Mouse (Mus musculus) intestine, embryonic 15.5 days (tissue): ENCODE measurements around the gene Zfp281. TPM values are rescaled to one million over a fixed set of nuclear protein-coding genes. Genes with fewer than 3 reads are reported as not detected.
A peak's percentile ranks its signal among the peaks of the same experiment; 100 is the strongest.

Source experiments
- ATAC-seq: fragments of 200-750 bp; cut with Nextera tagmentation; 2 replicates; pipeline ENCODE4 v1.8.0; 2017; ENCODE audit warnings: moderate TSS enrichment, moderate library complexity
- H3K27ac ChIP-seq: fragments of 300-500 bp; sonication (generic); 2 replicates; pipeline ENCODE4 v1.5.1; 2015; ENCODE audit warnings: mild to moderate bottlenecking, inconsistent platforms
- H3K27me3 ChIP-seq: fragments of 300-500 bp; sonication (generic); replicated peaks from 2 replicates; pipeline ENCODE4 v1.6.1; 2015; ENCODE audit warnings: inconsistent platforms
- H3K36me3 ChIP-seq: fragments of 300-500 bp; sonication (generic); 2 replicates; pipeline ENCODE4 v1.6.1; 2015; ENCODE audit warnings: inconsistent platforms
- H3K4me1 ChIP-seq: fragments of 300-500 bp; sonication (generic); replicated peaks from 2 replicates; pipeline ENCODE4 v1.6.1; 2015; ENCODE audit warnings: inconsistent platforms
- H3K4me2 ChIP-seq: fragments of 300-500 bp; sonication (generic); replicated peaks from 2 replicates; pipeline ENCODE4 v1.6.1; 2015; ENCODE audit warnings: mild to moderate bottlenecking, inconsistent platforms
- H3K4me3 ChIP-seq: fragments of 300-500 bp; sonication (generic); replicated peaks from 2 replicates; pipeline ENCODE4 v1.5.1; 2015; ENCODE audit warnings: inconsistent platforms
- H3K9ac ChIP-seq: fragments of 300-500 bp; sonication (generic); 2 replicates; pipeline ENCODE4 v1.6.1; 2015; ENCODE audit warnings: inconsistent platforms
- H3K9me3 ChIP-seq: fragments of 300-500 bp; sonication (generic); 2 replicates; pipeline ENCODE4 v1.6.1; 2016; ENCODE audit warnings: inconsistent platforms
- WGBS: fragments of 180-500 bp; shearing (Covaris S2); methylation state at CpG from one replicate; pipeline ENCODE4 v1.1.7; 2015; 5-methylcytosine and 5-hydroxymethylcytosine counted together
- polyA plus RNA-seq: library from polyadenylated mRNA; unstranded; fragments of >200 nt; fragmentation: Nextera tagmentation; extraction: Ambion mirVana; gene quantifications from 2 replicates; pipeline ENCODE4 v1.2.1, GENCODE M21; 2015

The Zfp281 gene
- polyA plus RNA-seq, 1 experiment from 2014 or later, result 16.5 TPM

GRCm38 (mm10) chr1:136666513-136666912 lies 41.8 kb downstream of the Zfp281 start:
- Histone ChIP-seq H3K9me3 (no peaks in the 10 kb centered on the region), H3K27me3 (no peaks in the 10 kb centered on the region), H3K4me2 (no peak overlapping the region), H3K36me3 (no peaks in the 10 kb centered on the region), H3K27ac (no peak overlapping the region), H3K9ac (no peak overlapping the region), H3K4me3 (no peak overlapping the region), H3K4me1 (peaks cover 10% of the 10 kb centered on the region)
- 62% methylated on average over 2 of the region's 2 CpGs for WGBS
- ATAC-seq, result no peak

- Histone ChIP-seq H3K27me3 (no peaks in the 10 kb centered on the region), H3K4me2 (no peak overlapping the region), H3K9ac (no peak overlapping the region), H3K9me3 (no peaks in the 10 kb centered on the region), H3K4me1 (peaks cover 5% of the 10 kb centered on the region), H3K36me3 (no peaks in the 10 kb centered on the region), H3K4me3 (no peak overlapping the region), H3K27ac (no peak overlapping the region)
- WGBS, result 57% methylated on average over 7 of the region's 7 CpGs
- ATAC-seq, result no peak
Observed at GRCm38 (mm10) chr1:136669926-136670325, 45.2 kb downstream of the Zfp281 start.

GRCm38 (mm10) chr1:136670421-136670820 lies 45.7 kb downstream of the Zfp281 start:
- WGBS, result 46% methylated on average over 16 of the region's 16 CpGs
- no peak for ATAC-seq

GRCm38 (mm10) chr1:136671767-136672434 lies 47.2 kb downstream of the Zfp281 start:
- H3K9ac ChIP-seq, result no peak overlapping the region
- no peak for ATAC-seq
- H3K4me1 ChIP-seq, result peaks cover 3% of the 10 kb centered on the region
- no peaks in the 10 kb centered on the region for H3K9me3 ChIP-seq
- H3K27me3 ChIP-seq, result no peaks in the 10 kb centered on the region
- H3K4me3 ChIP-seq, result no peak overlapping the region
- no peaks in the 10 kb centered on the region for H3K36me3 ChIP-seq
- 83% methylated on average over 12 of the region's 12 CpGs for WGBS
- no peak overlapping the region for H3K27ac ChIP-seq
- H3K4me2 ChIP-seq, result no peak overlapping the region

More at GRCm38 (mm10) chr1:136670421-136670820, 45.7 kb downstream of the Zfp281 start:
- H3K9me3 ChIP-seq, result no peaks in the 10 kb centered on the region
- no peak overlapping the region for H3K9ac ChIP-seq
- H3K27ac ChIP-seq, result no peak overlapping the region
- no peaks in the 10 kb centered on the region for H3K36me3 ChIP-seq
- H3K4me1 ChIP-seq, result peaks cover 5% of the 10 kb centered on the region
- H3K27me3 ChIP-seq, result no peaks in the 10 kb centered on the region
- no peak overlapping the region for H3K4me3 ChIP-seq
- H3K4me2 ChIP-seq, result peak overlapping the region; percentile 31; the same call in 1 of the 2 replicates

GRCm38 (mm10) chr1:136672564-136672963 lies 47.9 kb downstream of the Zfp281 start:
- no peak overlapping the region for H3K9ac ChIP-seq
- H3K4me3 ChIP-seq, result no peak overlapping the region
- no peak for ATAC-seq
- H3K36me3 ChIP-seq, result no peaks in the 10 kb centered on the region
- H3K27ac ChIP-seq, result no peak overlapping the region
- H3K4me1 ChIP-seq, result peaks cover 3% of the 10 kb centered on the region
- H3K27me3 ChIP-seq, result no peaks in the 10 kb centered on the region
- H3K4me2 ChIP-seq, result no peak overlapping the region
- H3K9me3 ChIP-seq, result no peaks in the 10 kb centered on the region
- 83% methylated on average over 6 of the region's 6 CpGs for WGBS

DNA sequence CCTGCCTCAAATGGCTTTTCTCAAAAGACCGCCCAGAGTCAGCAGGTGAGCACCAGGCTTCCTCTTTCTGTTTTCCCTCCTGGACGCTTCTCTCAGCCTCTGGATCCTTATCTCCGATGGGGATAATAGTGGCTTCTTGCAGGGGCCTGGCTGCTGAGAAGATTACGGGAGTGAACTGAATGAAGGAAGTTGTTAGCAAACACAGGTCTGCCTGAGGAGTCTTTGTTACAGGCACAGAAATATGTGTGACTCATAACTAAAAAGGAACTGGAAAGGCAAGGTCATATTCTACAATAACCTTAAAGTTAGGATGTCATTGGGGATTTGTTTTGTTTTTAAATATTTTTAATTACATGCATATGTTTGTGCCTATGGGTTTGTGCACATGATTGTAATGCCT lies 48.6 kb downstream of the Zfp281 start:
- Histone ChIP-seq H3K36me3 (no peaks in the 10 kb centered on the region), H3K4me2 (no peak overlapping the region), H3K4me3 (no peak overlapping the region), H3K27me3 (no peaks in the 10 kb centered on the region), H3K27ac (no peak overlapping the region), H3K9me3 (no peaks in the 10 kb centered on the region), H3K9ac (no peak overlapping the region), H3K4me1 (peaks cover 3% of the 10 kb centered on the region)
- ATAC-seq, result 0 out of 2 replicates have a peak, but pooled peaks have one; percentile 31
- 53% methylated on average over 4 of the region's 4 CpGs for WGBS

- Histone ChIP-seq H3K4me2 (no peak overlapping the region), H3K36me3 (no peaks in the 10 kb centered on the region), H3K27ac (no peak overlapping the region), H3K9ac (no peak overlapping the region), H3K4me3 (no peak overlapping the region), H3K27me3 (no peaks in the 10 kb centered on the region), H3K4me1 (peaks cover 3% of the 10 kb centered on the region), H3K9me3 (no peaks in the 10 kb centered on the region)
- no peak for ATAC-seq
- WGBS, result 52% methylated on average over 25 of the region's 25 CpGs
Observed at GRCm38 (mm10) chr1:136674548-136675455, 50.1 kb downstream of the Zfp281 start.

DNA sequence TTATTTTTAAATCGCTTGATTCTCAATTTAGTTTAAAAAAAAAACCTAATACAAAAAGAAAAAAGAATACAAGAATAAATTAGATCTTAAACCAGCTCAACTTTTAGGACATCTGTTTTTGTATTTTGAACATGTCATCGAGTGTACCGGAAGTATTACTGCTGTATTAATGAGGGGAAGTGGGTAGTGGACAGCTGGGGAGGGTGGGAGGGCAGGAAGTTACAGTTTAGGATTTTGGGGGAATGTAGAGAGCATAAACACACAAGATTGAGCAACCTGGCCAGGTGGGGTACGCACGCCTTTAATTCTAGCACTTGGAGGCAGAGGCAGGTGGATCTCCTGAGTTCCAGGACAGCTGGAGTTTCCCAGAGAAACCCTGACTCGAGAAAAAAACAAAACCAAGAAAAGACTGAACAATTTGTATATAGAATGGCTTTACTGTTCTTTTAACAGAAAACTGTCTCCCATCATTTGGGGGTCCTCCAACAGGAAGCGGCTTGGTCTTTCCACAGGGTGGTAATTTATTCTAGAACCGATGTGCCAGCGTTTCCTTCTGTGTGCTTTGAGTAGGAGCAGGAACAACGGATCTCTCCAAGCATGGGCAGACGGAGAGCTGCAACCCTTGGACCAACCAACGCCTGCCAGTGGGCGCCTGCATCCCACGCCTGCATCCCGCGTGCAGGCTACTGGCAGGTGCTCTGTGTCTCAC lies 51.2 kb downstream of the Zfp281 start:
- Histone ChIP-seq H3K9ac (no peak overlapping the region), H3K4me3 (no peak overlapping the region), H3K27ac (no peak overlapping the region), H3K27me3 (no peaks in the 10 kb centered on the region), H3K4me1 (no peaks in the 10 kb centered on the region; the same call in 1 of the 2 replicates), H3K4me2 (no peak overlapping the region), H3K36me3 (no peaks in the 10 kb centered on the region), H3K9me3 (no peaks in the 10 kb centered on the region)
- WGBS, result 80% methylated on average over 16 of the region's 16 CpGs
- no peak for ATAC-seq

DNA sequence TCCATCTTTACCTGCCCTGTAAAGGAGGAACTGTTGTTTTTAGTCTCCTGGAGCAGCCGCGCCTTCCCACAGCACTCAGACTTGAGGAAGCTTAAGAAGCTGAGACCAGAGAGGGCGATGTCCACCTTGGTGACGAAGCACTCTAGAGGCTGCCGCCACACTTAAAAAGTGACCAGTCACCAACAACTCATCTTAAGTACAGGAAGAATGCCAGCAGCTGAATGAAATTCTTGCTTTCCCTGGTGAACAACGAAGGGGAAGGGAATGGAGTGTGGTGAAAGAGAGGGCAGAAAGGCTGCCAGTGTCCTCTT lies 51.7 kb downstream of the Zfp281 start:
- Histone ChIP-seq H3K4me3 (no peak overlapping the region), H3K36me3 (no peaks in the 10 kb centered on the region), H3K27me3 (no peaks in the 10 kb centered on the region), H3K27ac (no peak overlapping the region), H3K9me3 (no peaks in the 10 kb centered on the region), H3K4me2 (no peak overlapping the region), H3K4me1 (no peaks in the 10 kb centered on the region; the same call in 1 of the 2 replicates), H3K9ac (no peak overlapping the region)
- no peak for ATAC-seq
- 78% methylated on average over 6 of the region's 6 CpGs for WGBS

DNA sequence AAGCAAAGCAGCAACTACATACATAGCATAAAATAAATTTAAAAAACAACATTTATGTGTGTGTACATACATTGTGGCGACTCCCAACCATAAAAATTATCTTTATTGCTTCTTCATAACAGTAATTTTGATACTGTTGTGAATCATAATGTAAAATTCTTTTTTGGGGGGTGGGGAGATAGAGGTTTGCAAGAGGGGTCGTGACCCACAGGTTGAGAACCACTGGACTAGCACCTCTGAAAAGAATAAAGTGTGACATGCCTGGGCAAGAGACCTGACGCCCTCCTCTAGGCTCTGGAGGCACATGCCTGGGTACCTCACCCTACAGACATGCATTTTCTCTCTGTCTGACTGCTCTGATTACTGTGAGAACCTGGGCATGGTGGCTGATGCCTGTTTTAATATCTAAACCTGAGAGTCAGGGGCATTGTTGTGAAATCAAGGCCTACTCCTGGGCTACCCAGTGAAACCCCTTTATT lies 53.2 kb downstream of the Zfp281 start:
- no peak overlapping the region for H3K4me3 ChIP-seq
- no peaks in the 10 kb centered on the region for H3K9me3 ChIP-seq
- no peak for ATAC-seq

DNA sequence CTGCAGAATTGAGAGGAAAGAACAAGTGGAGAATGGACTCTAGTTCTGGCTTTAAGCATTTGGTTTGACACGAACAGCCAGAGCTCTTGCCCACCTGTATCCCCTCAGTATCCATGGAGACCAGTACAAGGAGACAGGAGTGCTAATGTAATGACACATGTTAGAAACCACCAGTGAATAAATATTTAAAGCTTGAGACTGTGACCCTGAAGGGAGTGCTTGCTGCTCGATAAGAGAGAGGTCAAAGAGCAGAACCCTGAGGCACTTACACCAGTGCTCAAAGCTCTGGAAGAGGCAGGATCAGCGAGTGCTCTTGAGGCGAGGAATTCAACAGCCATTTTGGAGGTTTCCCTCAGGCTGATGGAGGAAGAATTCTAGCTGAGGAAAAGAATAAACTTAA lies 54.1 kb downstream of the Zfp281 start:
- Histone ChIP-seq H3K4me3 (no peak overlapping the region), H3K27me3 (no peaks in the 10 kb centered on the region), H3K36me3 (no peaks in the 10 kb centered on the region), H3K4me1 (peaks cover 9% of the 10 kb centered on the region), H3K9me3 (no peaks in the 10 kb centered on the region), H3K9ac (no peak overlapping the region), H3K27ac (no peak overlapping the region), H3K4me2 (no peak overlapping the region)
- ATAC-seq, result 0 out of 2 replicates have a peak, but pooled peaks have one; percentile 4
- WGBS, result 26% methylated on average over 4 of the region's 4 CpGs

More for the DNA sequence above, 53.2 kb downstream of the Zfp281 start:
- no peak overlapping the region for H3K4me2 ChIP-seq
- no peak overlapping the region for H3K27ac ChIP-seq
- H3K27me3 ChIP-seq, result no peaks in the 10 kb centered on the region
- 84% methylated on average over 3 of the region's 3 CpGs for WGBS
- peaks cover 3% of the 10 kb centered on the region; the same call in 1 of the 2 replicates for H3K4me1 ChIP-seq
- H3K9ac ChIP-seq, result no peak overlapping the region
- no peaks in the 10 kb centered on the region for H3K36me3 ChIP-seq
